Mouse (Mus musculus) cortical plate, adult 2 months (tissue): Measurements from ENCODE around the gene Fstl4. TPM values are rescaled to one million over a fixed set of nuclear protein-coding genes. Genes with fewer than 3 reads are reported as not detected.

Experiments
- H3K27ac ChIP-seq: fragments of 200-500 bp; 2 replicates; pipeline ENCODE4 v1.5.1; 2012; ENCODE audit warnings: low read length, control low read depth, inconsistent platforms; ENCODE audit not compliant: insufficient read depth
- H3K4me1 ChIP-seq: fragments of 200-500 bp; 2 replicates; pipeline ENCODE4 v1.6.1; 2011; ENCODE audit warnings: low read length; ENCODE audit not compliant: control insufficient read depth, insufficient read depth
- H3K4me3 ChIP-seq: fragments of 200-500 bp; 2 replicates; pipeline ENCODE4 v1.5.1; 2011; ENCODE audit warnings: mild to moderate bottlenecking, low read length, control low read depth; ENCODE audit not compliant: insufficient read depth
- CTCF ChIP-seq: fragments of 200-500 bp; IDR thresholded peaks from 2 replicates; pipeline ENCODE4 v1.5.1; 2011; ENCODE audit warnings: mild to moderate bottlenecking, control low read depth, low read length; ENCODE audit not compliant: insufficient read depth; ENCODE audit errors: extremely low read depth
- POLR2A ChIP-seq: fragments of 200-500 bp; IDR thresholded peaks from 2 replicates; pipeline ENCODE4 v1.6.1; 2011; ENCODE audit warnings: mild to moderate bottlenecking, low read length, control low read depth; ENCODE audit not compliant: insufficient read depth; ENCODE audit errors: extremely low read depth
- polyA plus RNA-seq: library from polyadenylated mRNA; depleted of rRNA; stranded (reverse); fragments of >200 nt; gene quantifications from 2 replicates; pipeline ENCODE4 v1.2.3, GENCODE M21; 2012

Fstl4 gene
- polyA plus RNA-seq, 1 experiment, result 10.1 TPM

- Histone ChIP-seq H3K27ac (no peak overlapping the region), H3K4me1 (no peaks in the 10 kb centered on the region), H3K4me3 (no peak overlapping the region)
- no peak for TF ChIP-seq POLR2A
- TF ChIP-seq CTCF, result no peak
Measured at GRCm38 (mm10) chr11:52942967-52943366, 178.5 kb downstream of the Fstl4 start.

- H3K4me3 ChIP-seq, result no peak overlapping the region
- H3K27ac ChIP-seq, result no peak overlapping the region
- TF ChIP-seq POLR2A (no peak), CTCF (no peak)
- no peaks in the 10 kb centered on the region for H3K4me1 ChIP-seq
Measured at GRCm38 (mm10) chr11:52954995-52955394, 190.6 kb downstream of the Fstl4 start.

DNA sequence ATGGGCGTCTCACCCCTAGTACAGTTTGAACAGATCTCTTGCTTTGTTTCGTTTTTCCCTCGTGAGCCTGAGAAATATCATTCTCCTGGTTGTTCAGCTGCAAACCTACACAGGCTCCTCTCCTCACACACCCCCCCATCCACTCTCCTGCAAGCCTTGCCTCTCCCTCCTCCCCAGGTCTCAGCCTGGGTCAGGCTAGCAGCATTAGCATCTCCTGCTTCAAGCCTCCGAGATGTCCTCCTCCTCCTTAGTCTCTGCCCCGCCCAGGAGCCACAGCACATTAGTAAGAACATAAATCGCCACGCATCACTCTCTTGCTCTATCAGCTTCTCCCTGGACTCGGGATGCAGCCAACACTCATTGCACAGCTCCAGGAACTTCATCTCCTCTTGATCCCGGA, 204.4 kb downstream of the Fstl4 start:
- TF ChIP-seq CTCF (no peak), POLR2A (no peak)
- Histone ChIP-seq H3K4me3 (no peak overlapping the region), H3K27ac (no peak overlapping the region), H3K4me1 (no peaks in the 10 kb centered on the region)

DNA sequence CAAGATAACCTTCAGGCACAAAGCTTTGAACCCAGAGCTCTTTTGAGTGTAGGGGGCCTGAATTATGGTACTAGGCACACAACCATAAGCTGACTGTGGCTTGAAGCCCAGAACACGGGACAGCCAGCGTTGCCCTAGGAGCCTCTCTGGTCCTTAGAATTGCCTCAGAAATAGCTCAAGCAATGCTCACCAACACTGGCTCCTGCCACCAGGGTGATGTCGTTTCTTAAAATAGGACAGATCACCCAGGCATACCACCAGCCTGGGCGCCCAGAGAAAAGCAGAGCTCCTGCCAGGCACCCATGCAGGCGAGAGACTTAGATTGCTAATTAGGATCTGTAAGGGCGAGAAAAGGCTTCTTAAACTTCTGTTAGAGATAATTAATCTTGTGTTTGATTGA, 206.0 kb downstream of the Fstl4 start:
- H3K4me3 ChIP-seq, result no peak overlapping the region
- H3K27ac ChIP-seq, result no peak overlapping the region
- no peak for TF ChIP-seq CTCF
- no peak for TF ChIP-seq POLR2A
- H3K4me1 ChIP-seq, result no peaks in the 10 kb centered on the region

GRCm38 (mm10) chr11:52986986-52987385, 222.6 kb downstream of the Fstl4 start:
- no peak overlapping the region for H3K4me3 ChIP-seq
- H3K4me1 ChIP-seq, result no peaks in the 10 kb centered on the region
- H3K27ac ChIP-seq, result no peak overlapping the region
- no peak for TF ChIP-seq CTCF
- no peak for TF ChIP-seq POLR2A

DNA sequence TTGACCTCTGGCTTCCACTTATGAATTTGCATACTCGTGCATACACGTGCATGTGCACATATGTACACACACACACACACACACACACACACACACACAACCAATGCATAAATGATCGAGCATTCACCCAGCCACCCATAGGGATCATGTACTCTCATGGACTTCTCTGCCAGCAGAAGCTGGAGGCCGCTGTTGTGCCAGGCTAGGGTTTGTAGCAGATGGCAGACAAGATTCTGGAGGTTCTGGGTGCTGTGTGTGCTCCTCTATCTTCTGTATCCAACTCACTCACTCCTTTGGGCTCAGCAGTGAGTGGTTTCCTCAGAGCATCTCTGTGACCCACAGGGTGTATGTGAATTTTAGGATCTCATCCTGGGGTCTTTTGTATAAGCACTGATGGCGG, 230.3 kb downstream of the Fstl4 start:
- TF ChIP-seq CTCF, result no peak
- no peak for TF ChIP-seq POLR2A
- Histone ChIP-seq H3K4me3 (no peak overlapping the region), H3K27ac (no peak overlapping the region), H3K4me1 (no peaks in the 10 kb centered on the region)

DNA sequence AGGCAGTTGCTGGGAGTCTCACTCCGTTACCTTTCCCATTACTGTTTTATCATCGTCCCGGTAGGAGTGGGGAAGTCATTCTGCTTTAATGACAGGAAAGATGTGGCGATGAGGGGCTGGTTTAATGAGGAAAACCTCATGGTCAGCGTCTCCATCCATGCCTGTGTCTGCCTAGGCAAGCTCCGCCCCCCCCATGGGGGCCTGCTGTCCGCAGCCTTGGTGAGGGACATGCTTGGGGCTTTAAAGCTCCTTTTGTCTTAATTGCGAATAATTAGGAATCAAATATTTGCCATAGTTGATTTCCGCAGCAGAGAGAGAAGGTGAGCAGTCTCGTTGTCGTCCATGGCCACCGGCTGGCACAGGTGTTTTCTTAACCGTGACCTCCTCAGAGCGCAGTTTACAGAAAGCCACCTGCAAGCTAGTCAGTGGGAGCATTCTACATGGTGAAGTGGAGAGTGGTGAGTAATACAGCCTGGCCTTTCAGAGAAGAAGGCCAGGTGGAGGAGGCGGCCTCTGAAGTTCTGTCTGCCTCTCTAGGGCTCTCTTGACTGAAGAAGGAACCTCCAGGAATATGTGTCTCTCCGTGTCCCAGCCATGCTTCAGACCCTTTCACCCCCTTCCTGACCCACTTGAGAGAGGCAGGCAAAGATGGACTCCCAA, 232.1 kb downstream of the Fstl4 start:
- Histone ChIP-seq H3K4me3 (no peak overlapping the region), H3K4me1 (no peaks in the 10 kb centered on the region), H3K27ac (no peak overlapping the region)
- no peak for TF ChIP-seq CTCF

DNA sequence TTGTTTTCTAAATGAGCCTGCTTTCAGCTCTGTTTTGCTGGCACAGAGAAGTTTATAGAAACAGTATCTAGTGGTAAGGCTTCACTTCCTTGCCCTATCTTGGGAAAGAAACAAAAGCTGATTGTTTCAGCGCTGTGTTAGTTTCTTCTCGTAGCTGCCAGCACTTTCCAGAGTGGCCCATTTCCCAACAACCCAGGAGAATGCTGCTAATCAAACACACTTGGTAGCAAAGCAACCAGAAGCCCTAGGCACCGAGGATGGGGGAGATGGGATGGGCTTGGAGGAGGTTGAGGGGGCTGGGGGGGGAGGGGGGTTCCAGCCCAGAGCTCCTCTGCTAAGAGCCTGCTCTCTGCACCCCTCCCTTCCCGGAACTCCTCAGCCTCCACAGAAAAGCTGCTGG, 233.0 kb downstream of the Fstl4 start:
- TF ChIP-seq CTCF, result no peak
- TF ChIP-seq POLR2A, result no peak
- H3K4me1 ChIP-seq, result no peaks in the 10 kb centered on the region
- no peak overlapping the region for H3K4me3 ChIP-seq
- H3K27ac ChIP-seq, result no peak overlapping the region

DNA sequence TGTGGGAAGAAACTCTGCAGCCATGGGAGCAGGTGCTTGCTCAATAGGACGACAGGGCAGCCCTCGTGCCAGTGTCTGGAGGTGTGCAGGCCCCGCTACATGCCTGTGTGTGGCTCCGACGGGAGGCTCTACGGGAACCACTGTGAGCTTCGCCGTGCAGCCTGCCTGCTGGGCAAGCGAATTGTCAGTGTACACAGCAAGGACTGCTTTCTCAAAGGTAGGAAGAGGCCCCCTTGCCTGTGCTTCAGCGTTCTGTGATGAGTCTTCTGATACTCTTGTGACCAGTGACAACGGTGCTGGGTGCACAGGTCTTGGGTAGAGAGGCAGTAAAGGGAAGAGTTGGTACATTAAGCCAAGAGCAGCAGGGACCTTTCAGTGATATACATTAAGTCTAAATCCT, 235.8 kb downstream of the Fstl4 start:
- no peaks in the 10 kb centered on the region for H3K4me1 ChIP-seq
- no peak overlapping the region for H3K4me3 ChIP-seq
- no peak overlapping the region for H3K27ac ChIP-seq
- TF ChIP-seq POLR2A (no peak), CTCF (no peak)

DNA sequence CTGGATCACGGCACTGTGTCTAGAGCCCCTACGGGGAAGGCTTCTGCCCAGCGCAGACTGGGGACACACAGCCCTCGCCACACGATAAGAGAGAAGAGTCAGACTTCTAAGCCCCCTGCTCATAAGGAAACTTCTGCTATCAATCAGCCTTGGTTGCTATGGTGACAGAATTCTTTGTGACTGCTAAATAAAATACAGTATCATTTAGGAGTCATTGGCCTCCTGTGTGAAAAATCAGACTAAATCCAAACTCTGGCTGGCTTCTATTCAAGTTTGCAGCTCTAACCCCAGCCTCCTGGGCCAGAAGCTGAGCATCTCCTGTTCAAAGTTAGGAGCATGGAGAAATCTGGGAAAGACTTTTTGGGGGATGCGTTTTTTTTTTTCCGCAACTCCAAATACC, 238.9 kb downstream of the Fstl4 start:
- Histone ChIP-seq H3K4me1 (no peaks in the 10 kb centered on the region), H3K27ac (no peak overlapping the region), H3K4me3 (no peak overlapping the region)
- TF ChIP-seq POLR2A (no peak), CTCF (no peak)

DNA sequence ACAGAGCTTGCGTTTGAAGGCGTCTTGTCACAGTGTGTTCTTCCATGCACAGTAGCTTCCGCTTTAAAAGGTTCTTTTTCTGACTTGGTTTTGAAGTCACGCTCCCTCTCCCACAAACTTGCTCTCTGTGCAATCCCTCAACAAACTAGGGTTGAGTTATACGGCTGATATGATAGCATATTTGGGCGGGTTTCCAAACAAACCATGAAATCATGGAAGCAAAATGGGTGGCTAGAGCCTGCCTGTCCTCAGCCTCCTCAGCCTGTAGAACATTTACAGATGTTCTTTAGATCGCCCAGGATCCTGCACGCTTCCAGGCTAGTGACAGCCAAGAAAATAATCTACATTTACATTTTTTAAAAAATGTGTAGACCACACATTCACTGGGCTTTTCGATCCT, 239.4 kb downstream of the Fstl4 start:
- H3K27ac ChIP-seq, result no peak overlapping the region
- TF ChIP-seq CTCF, result no peak
- no peak for TF ChIP-seq POLR2A
- no peaks in the 10 kb centered on the region for H3K4me1 ChIP-seq
- H3K4me3 ChIP-seq, result no peak overlapping the region

DNA sequence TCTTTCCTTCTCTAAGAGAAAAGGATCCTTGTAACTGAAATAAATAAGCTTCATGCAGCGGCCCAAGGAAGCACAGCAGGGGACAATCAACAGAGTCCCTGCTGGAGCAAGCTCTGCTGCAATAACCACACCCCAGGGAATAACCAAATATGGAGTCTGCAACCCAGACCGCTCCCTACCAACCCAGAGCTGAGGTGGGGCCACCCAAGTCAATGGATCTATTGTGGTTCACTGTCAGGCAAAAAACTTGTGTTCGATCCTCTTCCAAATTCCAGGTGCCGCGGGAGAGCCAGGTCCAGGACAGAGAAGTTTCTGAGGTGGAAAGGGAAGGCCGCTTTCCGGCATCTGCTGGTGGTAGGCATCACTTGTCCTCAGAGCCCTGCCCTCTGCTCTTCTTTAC, 245.2 kb downstream of the Fstl4 start:
- Histone ChIP-seq H3K4me1 (no peaks in the 10 kb centered on the region), H3K27ac (no peak overlapping the region), H3K4me3 (no peak overlapping the region)
- TF ChIP-seq POLR2A, result no peak
- TF ChIP-seq CTCF, result no peak
